Mouse (Mus musculus) cerebellum, postnatal 25 days (tissue): ENCODE data around the gene Gm20855.
"Not testable (repeated sequence)": the region's sequence is repeated elsewhere in the genome, so short reads cannot be mapped to it uniquely, and the experiment has no call there.

ENCODE experiments used
- DNase-seq, 2 experiments: peaks; one replicate each; pipeline ENCODE4 v3.0.0; 2021; ENCODE audit warnings: mixed read lengths in 2 of 2

The Gm20855 gene

DNA sequence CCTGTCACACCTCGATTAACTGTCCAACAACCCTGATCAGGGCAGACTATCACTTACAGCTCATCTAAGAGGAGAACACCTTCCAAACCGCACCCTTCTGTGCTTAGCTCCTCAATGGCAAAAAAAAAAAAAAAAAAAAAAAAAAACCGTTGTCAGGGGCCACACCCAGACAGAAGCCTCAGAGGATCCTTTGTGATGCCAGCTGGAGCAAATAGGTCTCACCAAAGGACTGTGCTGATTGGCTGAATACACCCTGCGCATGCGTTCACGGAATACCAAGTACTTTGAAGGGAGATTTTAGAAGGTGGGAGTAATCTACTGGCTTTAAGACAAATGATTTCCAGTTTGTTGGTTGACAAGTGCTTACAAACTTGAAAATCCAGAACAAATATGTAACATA lies at the start of gene Gm20855:
Gm20855 (minus strand) TSS at position 101 of the 400 bp plus-strand sequence.
- not testable (repeated sequence) for DNase-seq
